Mouse (Mus musculus) liver, embryonic 14.5 days (tissue): Measurements from ENCODE around the gene Gm42715. TPM values are rescaled to one million over a fixed set of nuclear protein-coding genes. Genes with fewer than 3 reads are reported as not detected.
A peak's percentile ranks its signal among the peaks of the same experiment; 100 is the strongest.

Experiments used
- ATAC-seq: fragments of 200-750 bp; cut with Nextera tagmentation; 2 replicates; pipeline ENCODE4 v1.8.0; 2017; ENCODE audit warnings: moderate number of reproducible peaks, mild to moderate bottlenecking, moderate library complexity; ENCODE audit not compliant: insufficient read depth
- DNase-seq, 3 experiments: peaks; one replicate each; pipeline ENCODE4 v3.0.0-alpha.2; 2012 to 2013; ENCODE audit warnings: low read depth in 3 of 3, low spot score in 3 of 3
- H3K27ac ChIP-seq: fragments of 300-500 bp; sonication (generic); 2 replicates; pipeline ENCODE4 v1.5.1; 2014; ENCODE audit warnings: moderate library complexity, mild to moderate bottlenecking, control low read depth, inconsistent platforms
- H3K27me3 ChIP-seq: fragments of 300-500 bp; sonication (generic); 2 replicates; pipeline ENCODE4 v1.6.1; 2014; ENCODE audit warnings: mild to moderate bottlenecking, low read length, moderate library complexity; ENCODE audit not compliant: control insufficient read depth, insufficient read depth
- H3K36me3 ChIP-seq: fragments of 300-500 bp; sonication (generic); replicated peaks from 2 replicates; pipeline ENCODE4 v1.6.1; 2014; ENCODE audit warnings: low read depth; ENCODE audit not compliant: control insufficient read depth, insufficient read depth
- H3K4me1 ChIP-seq, 2 experiments: fragments of 200-500 bp in 1 of 2; fragments of 300-500 bp in 1 of 2; sonication (generic) in 1 of 2; replicated peaks; 2 replicates each; pipeline ENCODE4 v1.6.1; 2012 to 2014; ENCODE audit warnings: antibody characterized with exemption in 1 of 2, inconsistent platforms in 1 of 2, low read length in 1 of 2; ENCODE audit not compliant: control insufficient read depth in 2 of 2, insufficient read depth in 2 of 2
- H3K4me2 ChIP-seq: fragments of 300-500 bp; sonication (generic); 2 replicates; pipeline ENCODE4 v1.6.1; 2014; ENCODE audit warnings: low read depth, mild to moderate bottlenecking, control low read depth, moderate library complexity
- H3K4me3 ChIP-seq, 2 experiments: fragments of 200-500 bp in 1 of 2; fragments of 300-500 bp in 1 of 2; sonication (generic) in 1 of 2; 2 replicates each; pipeline ENCODE4 v1.5.1; 2012 to 2014; ENCODE audit warnings: low read depth in 2 of 2, low read length in 2 of 2, mild to moderate bottlenecking in 2 of 2, control low read depth in 1 of 2, inconsistent platforms in 1 of 2, moderate library complexity in 1 of 2; ENCODE audit not compliant: insufficient read depth in 1 of 2
- H3K9ac ChIP-seq: fragments of 300-500 bp; sonication (generic); replicated peaks from 2 replicates; pipeline ENCODE4 v1.6.1; 2014; ENCODE audit warnings: mild to moderate bottlenecking, control low read depth, moderate library complexity
- H3K9me3 ChIP-seq: fragments of 300-500 bp; sonication (generic); 2 replicates; pipeline ENCODE4 v1.6.1; 2016; ENCODE audit warnings: low read length, mixed read lengths; ENCODE audit not compliant: control insufficient read depth
- CTCF ChIP-seq: IDR thresholded peaks from 2 replicates; pipeline ENCODE4 v1.5.1; 2016; ENCODE audit warnings: antibody characterized with exemption, low read depth, control low read depth
- EP300 ChIP-seq: IDR thresholded peaks from 2 replicates; pipeline ENCODE4 v1.6.1; 2016; ENCODE audit warnings: antibody characterized with exemption, low read depth
- WGBS: fragments of 180-500 bp; shearing (Covaris S2); extraction: QIAGEN DNeasy Blood & Tissue Kit; methylation state at CpG from one replicate; pipeline ENCODE4 v1.1.7; 2014; ENCODE audit not compliant: insufficient replicate concordance; 5-methylcytosine and 5-hydroxymethylcytosine counted together
- microRNA-seq: library from miRNA; unstranded; fragments of <30 nt; microRNA quantifications from one replicate; pipeline ENCODE4, GENCODE M21; 2016
- polyA plus RNA-seq, 2 experiments: library from polyadenylated mRNA; depleted of rRNA in 1 of 2; stranded (reverse) in 1 of 2; unstranded in 1 of 2; fragments of >200 nt; fragmentation: Nextera tagmentation in 1 of 2; extraction: Ambion mirVana in 1 of 2; gene quantifications; 2 replicates each; pipeline versions ENCODE4 v1.2.1 to v1.2.3; 2012 to 2014

The Gm42715 gene
- polyA plus RNA-seq, 2 experiments: 4.7 to 6.0 TPM

DNA sequence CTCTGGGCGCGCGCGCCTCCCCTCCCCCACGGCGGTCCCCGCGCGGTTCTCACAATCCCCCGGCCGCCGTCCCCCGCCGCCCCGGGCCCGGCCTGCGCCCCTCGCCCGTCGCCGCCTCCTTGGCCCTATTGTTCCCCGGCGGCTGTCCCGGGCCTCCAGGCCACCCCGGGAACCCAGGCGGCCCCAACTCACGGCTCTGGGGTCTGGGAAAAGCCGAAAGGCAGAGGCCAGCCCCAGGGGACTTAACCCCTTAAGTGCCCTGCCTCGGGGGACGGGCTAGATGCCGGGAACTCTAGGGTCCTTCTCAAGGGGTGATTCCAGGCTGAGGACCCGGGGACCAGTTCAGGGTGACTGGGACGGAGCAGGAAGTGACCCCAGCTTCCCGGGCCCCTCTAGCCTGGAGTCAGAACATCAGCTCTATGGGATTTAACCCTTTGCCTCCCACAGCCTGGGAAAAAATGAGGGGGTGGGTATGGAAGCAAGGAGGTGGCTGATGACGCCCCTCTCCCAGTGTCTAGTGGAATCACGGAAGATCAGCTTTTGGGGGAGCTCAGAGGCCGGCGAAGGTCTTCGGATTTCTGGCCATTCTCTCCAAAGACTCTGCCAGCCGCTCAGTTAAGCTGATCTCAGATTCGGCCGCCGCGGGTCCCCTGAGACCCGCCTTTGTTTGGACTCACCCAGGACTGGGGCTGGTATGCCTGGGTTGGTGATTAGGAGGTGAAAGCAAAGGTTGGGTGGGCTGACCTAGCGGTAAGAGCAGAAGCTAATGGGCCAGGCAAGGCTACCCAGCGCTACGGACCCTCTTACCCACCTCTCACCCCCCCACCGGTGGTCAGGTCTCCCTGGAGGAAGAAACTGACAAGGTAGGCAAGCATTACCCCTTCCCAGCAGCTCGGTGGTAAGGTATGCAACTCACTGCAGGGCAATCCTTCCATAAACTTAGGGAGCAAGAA is 95.8 kb downstream of the Gm42715 start, which contains the start of gene Zfp629:
Gene Zfp629 (minus strand): TSS at position 907 of the 953 bp plus-strand sequence.
- H3K4me3 ChIP-seq: peak within 1 kb of the TSS; percentile 68 to 87
- H3K4me2 ChIP-seq: peak within 1 kb of the TSS; percentile 94
- DNase-seq (peak in 2 of 3 experiments; percentile 28 to 38), ATAC-seq (peak; percentile 72)
- no peaks in the 10 kb centered on the region for H3K9me3 ChIP-seq
- WGBS: 1% methylated on average over 50 of the region's 50 CpGs
- no peaks in the 10 kb centered on the region for H3K27me3 ChIP-seq
- peak within 1 kb of the TSS; percentile 84 for H3K9ac ChIP-seq
- no peaks in the 10 kb centered on the region; the same call in 1 of the 2 replicates for H3K36me3 ChIP-seq
- peak within 1 kb of the TSS; percentile 12; the same call in 1 of the 2 replicates for H3K27ac ChIP-seq
- TF ChIP-seq CTCF (no peak), EP300 (no peak)
- H3K4me1 ChIP-seq: peaks cover 0 to 6% of the 10 kb centered on the region in 2 experiments; a peak in 1 of 4 replicates

GRCm38 (mm10) chr7:127616336-127616735 is 97.0 kb downstream of the Gm42715 start:
- no peak overlapping the region for H3K4me2 ChIP-seq

More at GRCm38 (mm10) chr7:127616336-127616735, 97.0 kb downstream of the Gm42715 start:
- WGBS: 63% methylated on average over 1 of the region's 1 CpGs
- no peaks in the 10 kb centered on the region; the same call in 1 of the 2 replicates for H3K36me3 ChIP-seq
- H3K4me1 ChIP-seq: peaks cover 0 to 6% of the 10 kb centered on the region in 2 experiments; a peak in 1 of 4 replicates
- H3K4me3 ChIP-seq: no peak overlapping the region
- no peak overlapping the region for H3K9ac ChIP-seq
- H3K27ac ChIP-seq: no peak overlapping the region
- no peaks in the 10 kb centered on the region for H3K27me3 ChIP-seq
- TF ChIP-seq EP300 (no peak), CTCF (no peak)
- no peak; the same call in 1 of the 2 replicates for ATAC-seq
- H3K9me3 ChIP-seq: no peaks in the 10 kb centered on the region
- no peak for DNase-seq

Small RNAs within 50 kb of the gene (microRNA-seq; reads per million reads assigned to microRNA genes)
- gene Gm47278 (not detected), gene Mir7060 (not detected)

Other genes starting within 250 kb of the Gm42715 start
- 35.0 and 44.9 TPM in 2 replicates for gene Sephs2, start 245.5 kb upstream of the Gm42715 start, polyA plus RNA-seq (2012; rRNA removed)
- gene Sephs2, start 245.5 kb upstream of the Gm42715 start, polyA plus RNA-seq (2014; fragmentation: Nextera tagmentation; extraction: Ambion mirVana): 143 and 155 TPM in 2 replicates
- 6.4 and 6.7 TPM in 2 replicates for gene Itgal, start 223.3 kb upstream of the Gm42715 start, polyA plus RNA-seq (2012; rRNA removed)
- 4.0 and 4.8 TPM in 2 replicates for gene Itgal, start 223.3 kb upstream of the Gm42715 start, polyA plus RNA-seq (2014; fragmentation: Nextera tagmentation; extraction: Ambion mirVana)
- 4.4 and 5.0 TPM in 2 replicates for gene Zfp768, start 174.0 kb upstream of the Gm42715 start, polyA plus RNA-seq (2012; rRNA removed)
- gene Zfp768, start 174.0 kb upstream of the Gm42715 start, polyA plus RNA-seq (2014; fragmentation: Nextera tagmentation; extraction: Ambion mirVana): 0.52 and 0.75 TPM in 2 replicates
- 1.2 and 1.9 TPM in 2 replicates for gene Zfp747, start 143.5 kb upstream of the Gm42715 start, polyA plus RNA-seq (2012; rRNA removed)
- 1.2 and 1.8 TPM in 2 replicates for gene Zfp747, start 143.5 kb upstream of the Gm42715 start, polyA plus RNA-seq (2014; fragmentation: Nextera tagmentation; extraction: Ambion mirVana)
- gene 9130019O22Rik, start 132.4 kb upstream of the Gm42715 start, polyA plus RNA-seq (2012; rRNA removed): 0.69 and 0.71 TPM in 2 replicates
- gene 9130019O22Rik, start 132.4 kb upstream of the Gm42715 start, polyA plus RNA-seq (2014; fragmentation: Nextera tagmentation; extraction: Ambion mirVana): 1.0 and 1.2 TPM in 2 replicates
- 1.2 and 1.3 TPM in 2 replicates for gene E430018J23Rik, start 126.0 kb upstream of the Gm42715 start, polyA plus RNA-seq (2012; rRNA removed)
- gene E430018J23Rik, start 126.0 kb upstream of the Gm42715 start, polyA plus RNA-seq (2014; fragmentation: Nextera tagmentation; extraction: Ambion mirVana): 1.0 and 1.3 TPM in 2 replicates
- gene Zfp764, start 112.8 kb upstream of the Gm42715 start, polyA plus RNA-seq (2012; rRNA removed): 0.94 and 1.3 TPM in 2 replicates
- gene Zfp764, start 112.8 kb upstream of the Gm42715 start, polyA plus RNA-seq (2014; fragmentation: Nextera tagmentation; extraction: Ambion mirVana): 1.1 and 1.5 TPM in 2 replicates
- gene Zfp688, start 97.5 kb upstream of the Gm42715 start, polyA plus RNA-seq (2012; rRNA removed): 5.6 and 6.5 TPM in 2 replicates
- 8.8 and 8.9 TPM in 2 replicates for gene Zfp688, start 97.5 kb upstream of the Gm42715 start, polyA plus RNA-seq (2014; fragmentation: Nextera tagmentation; extraction: Ambion mirVana)
- 1.8 and 2.1 TPM in 2 replicates for gene Zfp689, start 70.4 kb upstream of the Gm42715 start, polyA plus RNA-seq (2012; rRNA removed)
- 1.3 and 1.4 TPM in 2 replicates for gene Zfp689, start 70.4 kb upstream of the Gm42715 start, polyA plus RNA-seq (2014; fragmentation: Nextera tagmentation; extraction: Ambion mirVana)
- 21.2 and 22.9 TPM in 2 replicates for gene Prr14, start 60.0 kb upstream of the Gm42715 start, polyA plus RNA-seq (2012; rRNA removed)
- gene Prr14, start 60.0 kb upstream of the Gm42715 start, polyA plus RNA-seq (2014; fragmentation: Nextera tagmentation; extraction: Ambion mirVana): 20.3 and 23.2 TPM in 2 replicates
- 7.3 and 9.8 TPM in 2 replicates for gene Fbrs, start 40.4 kb upstream of the Gm42715 start, polyA plus RNA-seq (2012; rRNA removed)
- 4.2 and 4.7 TPM in 2 replicates for gene Fbrs, start 40.4 kb upstream of the Gm42715 start, polyA plus RNA-seq (2014; fragmentation: Nextera tagmentation; extraction: Ambion mirVana)
- gene Srcap, start 7.6 kb upstream of the Gm42715 start, polyA plus RNA-seq (2012; rRNA removed): 3.7 TPM in 2 replicates
- gene Srcap, start 7.6 kb upstream of the Gm42715 start, polyA plus RNA-seq (2014; fragmentation: Nextera tagmentation; extraction: Ambion mirVana): 10.3 and 14.7 TPM in 2 replicates
- gene Tmem265, start 41.8 kb downstream of the Gm42715 start, polyA plus RNA-seq (2012; rRNA removed): 0.77 and 1.0 TPM in 2 replicates
- gene Tmem265, start 41.8 kb downstream of the Gm42715 start, polyA plus RNA-seq (2014; fragmentation: Nextera tagmentation; extraction: Ambion mirVana): 1.4 and 1.7 TPM in 2 replicates
- gene Phkg2, start 53.8 kb downstream of the Gm42715 start, polyA plus RNA-seq (2012; rRNA removed): 24.9 and 27.3 TPM in 2 replicates
- 18.5 and 21.7 TPM in 2 replicates for gene Phkg2, start 53.8 kb downstream of the Gm42715 start, polyA plus RNA-seq (2014; fragmentation: Nextera tagmentation; extraction: Ambion mirVana)
- 4.4 and 5.4 TPM in 2 replicates for gene Ccdc189, start 69.0 kb downstream of the Gm42715 start, polyA plus RNA-seq (2012; rRNA removed)
- 6.8 and 7.5 TPM in 2 replicates for gene Ccdc189, start 69.0 kb downstream of the Gm42715 start, polyA plus RNA-seq (2014; fragmentation: Nextera tagmentation; extraction: Ambion mirVana)
- gene Rnf40, start 69.2 kb downstream of the Gm42715 start, polyA plus RNA-seq (2012; rRNA removed): 10.3 and 14.0 TPM in 2 replicates
- gene Rnf40, start 69.2 kb downstream of the Gm42715 start, polyA plus RNA-seq (2014; fragmentation: Nextera tagmentation; extraction: Ambion mirVana): 13.7 and 16.1 TPM in 2 replicates
- 1.6 and 1.9 TPM in 2 replicates for gene Zfp629, start 96.2 kb downstream of the Gm42715 start, polyA plus RNA-seq (2012; rRNA removed)
- 1.4 and 2.2 TPM in 2 replicates for gene Zfp629, start 96.2 kb downstream of the Gm42715 start, polyA plus RNA-seq (2014; fragmentation: Nextera tagmentation; extraction: Ambion mirVana)
- 11.6 and 12.5 TPM in 2 replicates for gene Bcl7c, start 189.3 kb downstream of the Gm42715 start, polyA plus RNA-seq (2012; rRNA removed)
- gene Bcl7c, start 189.3 kb downstream of the Gm42715 start, polyA plus RNA-seq (2014; fragmentation: Nextera tagmentation; extraction: Ambion mirVana): 21.7 and 27.9 TPM in 2 replicates
- gene Ctf1, start 193.2 kb downstream of the Gm42715 start, polyA plus RNA-seq (2012; rRNA removed): 2.6 and 4.3 TPM in 2 replicates
- 1.7 and 2.5 TPM in 2 replicates for gene Ctf1, start 193.2 kb downstream of the Gm42715 start, polyA plus RNA-seq (2014; fragmentation: Nextera tagmentation; extraction: Ambion mirVana)
- gene Ctf2, start 212.6 kb downstream of the Gm42715 start, polyA plus RNA-seq (2012; rRNA removed): not detected in 2 replicates
- gene Ctf2, start 212.6 kb downstream of the Gm42715 start, polyA plus RNA-seq (2014; fragmentation: Nextera tagmentation; extraction: Ambion mirVana): 0.05 and 0.15 TPM in 2 replicates
- 10.8 and 11.3 TPM in 2 replicates for gene Fbxl19, start 225.0 kb downstream of the Gm42715 start, polyA plus RNA-seq (2012; rRNA removed)
- 0.85 and 1.1 TPM in 2 replicates for gene Fbxl19, start 225.0 kb downstream of the Gm42715 start, polyA plus RNA-seq (2014; fragmentation: Nextera tagmentation; extraction: Ambion mirVana)